In genomic region chr7:141193348-141193856, GRCm38 (mm10) we compare ENCODE assay signal across 9 mouse cellular contexts. TPM values are rescaled to one million over a fixed set of nuclear protein-coding genes. Genes with fewer than 3 reads are reported as not detected.
A peak's percentile ranks its signal among the peaks of the same experiment; 100 is the strongest.
DNase-seq lines count a peak whose midpoint lies in the region; ATAC-seq and TF ChIP-seq lines count a peak whose summit lies in the region.
"Had no signal": no experiment of that assay in that cellular context is flagged by ENCODE, and none has a peak within 500 bp of the region (broad histone marks: within the 10 kb centered on the region; RNA-seq: fewer than 3 reads in every experiment).

No protein-coding gene starts in this region.

- TF ChIP-seq EP300 in heart, adult 2 months (IDR thresholded peaks at IDR 0.05; ENCODE audit: insufficient read depth, low read depth, low read length) = no peak
- no peak for TF ChIP-seq EP300 in MEL (IDR thresholded peaks at IDR 0.05; ENCODE audit: low read depth in 1 of 2, low read length in 2 of 2)

- no peaks in the 10 kb centered on the region for H3K9me3 ChIP-seq in MEL (replicated peaks; ENCODE audit: insufficient read depth, low read length)
- no peaks in the 10 kb centered on the region for H3K9me3 ChIP-seq in erythroblast, embryonic 14.5 days (ENCODE audit: control insufficient read depth, low read length)
- no peaks in the 10 kb centered on the region for H3K9me3 ChIP-seq in hindbrain, embryonic 16.5 days (ENCODE audit: control insufficient read depth, low read length)
- H3K9me3 ChIP-seq in limb, embryonic 15.5 days = no peaks in the 10 kb centered on the region
- no peaks in the 10 kb centered on the region for H3K9me3 ChIP-seq in midbrain, embryonic 13.5 days

- no peak for TF ChIP-seq POLR2A in heart, adult 2 months (IDR thresholded peaks at IDR 0.05; ENCODE audit: insufficient read depth, low read depth, low read length)
- no peak for TF ChIP-seq POLR2A in MEL (IDR thresholded peaks at IDR 0.05; ENCODE audit: control insufficient read depth in 1 of 2, insufficient read depth in 1 of 2, low read depth in 1 of 2, low read length in 2 of 2, poor library complexity in 1 of 2)

- 2% methylated on average over 38 of the region's 43 CpGs for WGBS in heart, adult 2 months
- 0% methylated on average over 26 of the region's 43 CpGs for WGBS in hindbrain, embryonic 16.5 days
- WGBS in limb, embryonic 15.5 days = under 1% methylated on average over 43 of the region's 43 CpGs
- WGBS in midbrain, embryonic 13.5 days = 1% methylated on average over 42 of the region's 43 CpGs

- peaks cover 11% of the 10 kb centered on the region for H3K4me1 ChIP-seq in heart, adult 2 months (ENCODE audit: control insufficient read depth, insufficient read depth, low read length)
- peaks cover 6 to 29% of the 10 kb centered on the region in 2 experiments; a peak in 3 of 4 replicates for H3K4me1 ChIP-seq in MEL (ENCODE audit: control insufficient read depth in 1 of 2, insufficient read depth in 2 of 2, low read length in 2 of 2)
- peaks cover 86% of the 10 kb centered on the region for H3K4me1 ChIP-seq in erythroblast, embryonic 14.5 days (ENCODE audit: control insufficient read depth)
- H3K4me1 ChIP-seq in hindbrain, embryonic 16.5 days (ENCODE audit: control insufficient read depth, insufficient read depth, low read depth, low read length) = peaks cover 19% of the 10 kb centered on the region
- peaks cover 28% of the 10 kb centered on the region for H3K4me1 ChIP-seq in limb, embryonic 15.5 days
- H3K4me1 ChIP-seq in midbrain, embryonic 13.5 days (replicated peaks) = peaks cover 32% of the 10 kb centered on the region

- peak overlapping the region; percentile 99 for H3K4me2 ChIP-seq in hindbrain, embryonic 16.5 days (ENCODE audit: low read length)
- H3K4me2 ChIP-seq in limb, embryonic 15.5 days = peak overlapping the region; percentile 93
- H3K4me2 ChIP-seq in midbrain, embryonic 13.5 days (replicated peaks) = peak overlapping the region; percentile 98

- no peaks in the 10 kb centered on the region for H3K36me3 ChIP-seq in heart, adult 2 months (ENCODE audit: control insufficient read depth, insufficient read depth, low read length)
- peaks cover 2 to 18% of the 10 kb centered on the region in 2 experiments; a peak in 3 of 4 replicates for H3K36me3 ChIP-seq in MEL (ENCODE audit: control insufficient read depth in 1 of 2, insufficient read depth in 2 of 2, low read length in 2 of 2)
- peaks cover 64% of the 10 kb centered on the region for H3K36me3 ChIP-seq in erythroblast, embryonic 14.5 days (ENCODE audit: control insufficient read depth)
- H3K36me3 ChIP-seq in hindbrain, embryonic 16.5 days (ENCODE audit: control insufficient read depth, insufficient read depth, low read length) = peaks cover 26% of the 10 kb centered on the region
- H3K36me3 ChIP-seq in limb, embryonic 15.5 days = peaks cover 39% of the 10 kb centered on the region
- H3K36me3 ChIP-seq in midbrain, embryonic 13.5 days = peaks cover 38% of the 10 kb centered on the region

- TF ChIP-seq RAD21 in MEL (IDR thresholded peaks at IDR 0.05; ENCODE audit: low read depth, low read length) = no peak

- no peak for DNase-seq in heart, adult 2 months
- no peak for DNase-seq in heart, adult 9 months (ENCODE audit: low spot score in 2 of 2)
- DNase-seq in MEL (ENCODE audit: low read depth, low spot score) = peak; percentile 63
- DNase-seq in urinary bladder, adult 2 months (ENCODE audit: low spot score) = peak; percentile 83

- H3K4me3 ChIP-seq in heart, adult 2 months = peak overlapping the region; percentile 95
- peak overlapping the region; percentile 96 for H3K4me3 ChIP-seq in MEL (ENCODE audit: control insufficient read depth in 1 of 2, insufficient read depth in 1 of 2, low read depth in 2 of 2, low read length in 2 of 2)
- H3K4me3 ChIP-seq in erythroblast, embryonic 14.5 days (replicated peaks) = peak overlapping the region; percentile 78
- H3K4me3 ChIP-seq in hindbrain, embryonic 16.5 days (ENCODE audit: low read length) = peak overlapping the region; percentile 69
- H3K4me3 ChIP-seq in limb, embryonic 15.5 days = peak overlapping the region; percentile 78
- peak overlapping the region; percentile 77 for H3K4me3 ChIP-seq in midbrain, embryonic 13.5 days (replicated peaks)

- intact Hi-C loops in heart, adult 2 months (cut with DNase I) = loop anchor here (5.0 kb wide), 1 partner anchor 251 kb away; the partner anchor contains the start of gene Pgghg

- peak overlapping the region; percentile 94 for H3K9ac ChIP-seq in heart, adult 2 months (ENCODE audit: low read depth, low read length)
- peak overlapping the region; percentile 97 for H3K9ac ChIP-seq in MEL (ENCODE audit: control insufficient read depth, low read depth, low read length, poor library complexity, severe bottlenecking)
- H3K9ac ChIP-seq in hindbrain, embryonic 16.5 days (ENCODE audit: low read depth, low read length) = peak overlapping the region; percentile 98
- peak overlapping the region; percentile 89 for H3K9ac ChIP-seq in limb, embryonic 15.5 days
- H3K9ac ChIP-seq in midbrain, embryonic 13.5 days (replicated peaks) = peak overlapping the region; percentile 97

- TF ChIP-seq CTCF in heart, adult 2 months (IDR thresholded peaks at IDR 0.05) = no peak
- TF ChIP-seq CTCF in MEL (IDR thresholded peaks at IDR 0.05 in 2 of 3, conservative IDR thresholded peaks at IDR 0.05 in 1 of 3; ENCODE audit: control insufficient read depth in 1 of 3, insufficient read depth in 1 of 3, low read depth in 2 of 3, low read length in 3 of 3, poor library complexity in 1 of 3, severe bottlenecking in 1 of 3) = no peak

- H3K79me2 ChIP-seq in heart, adult 2 months (replicated peaks; ENCODE audit: control insufficient read depth, insufficient read depth, low read length) = peaks cover 1% of the 10 kb centered on the region; the same call in 1 of the 2 replicates
- peaks cover 12% of the 10 kb centered on the region for H3K79me2 ChIP-seq in MEL (ENCODE audit: control insufficient read depth, insufficient read depth, low read length, poor library complexity)

- ATAC-seq in hindbrain, embryonic 16.5 days = peak; percentile 59
- no peak; the same call in 1 of the 2 replicates for ATAC-seq in limb, embryonic 15.5 days (ENCODE audit: insufficient number of reproducible peaks, low FRiP score, low TSS enrichment, low read depth)
- peak; percentile 67 for ATAC-seq in midbrain, embryonic 13.5 days

- H3K27me3 ChIP-seq in heart, adult 2 months (ENCODE audit: control insufficient read depth, insufficient read depth, low read length) = no peaks in the 10 kb centered on the region
- H3K27me3 ChIP-seq in MEL (ENCODE audit: control insufficient read depth in 1 of 2, insufficient read depth in 2 of 2, low read length in 2 of 2) = no peaks in the 10 kb centered on the region
- no peaks in the 10 kb centered on the region for H3K27me3 ChIP-seq in erythroblast, embryonic 14.5 days (ENCODE audit: control insufficient read depth)
- H3K27me3 ChIP-seq in hindbrain, embryonic 16.5 days (replicated peaks; ENCODE audit: control insufficient read depth, insufficient read depth, low read length) = no peaks in the 10 kb centered on the region
- no peaks in the 10 kb centered on the region for H3K27me3 ChIP-seq in limb, embryonic 15.5 days
- no peaks in the 10 kb centered on the region for H3K27me3 ChIP-seq in midbrain, embryonic 13.5 days

- peak overlapping the region; percentile 92 for H3K27ac ChIP-seq in heart, adult 2 months
- H3K27ac ChIP-seq in MEL (ENCODE audit: control insufficient read depth, low read depth, low read length) = peak overlapping the region; percentile 37
- H3K27ac ChIP-seq in hindbrain, embryonic 16.5 days (ENCODE audit: low read depth, low read length) = peak overlapping the region; percentile 87
- H3K27ac ChIP-seq in limb, embryonic 15.5 days = peak overlapping the region; percentile 91
- peak overlapping the region; percentile 83 for H3K27ac ChIP-seq in midbrain, embryonic 13.5 days

RNA-seq across cellular contexts. Expression of gene Hras, which starts 0.4 kb away (rescaled TPM):
- total RNA-seq in heart, adult 2 months (2021) = 100 to 1,000 TPM in 1 of 2 experiments, 10 to 100 TPM in 1; 90.8 to 105 TPM
- polyA plus RNA-seq in heart, adult 2 months (2012; rRNA removed) = 63.7 and 79.9 TPM in 2 replicates
- 137 and 183 TPM in 2 replicates for total RNA-seq in MEL (2012; rRNA removed)
- 100 to 1,000 TPM in 1 of 2 experiments, not detected in 1; 149 TPM for polyA plus RNA-seq in MEL (2012; ENCODE audit: insufficient read depth in 1 of 2, insufficient read length in 2 of 2, low read depth in 1 of 2, low replicate concordance in 2 of 2, missing spikeins in 1 of 2)
- 34.0 and 43.9 TPM in 2 replicates for polyA plus RNA-seq in erythroblast, embryonic 14.5 days (2012)
- polyA plus RNA-seq in hindbrain, embryonic 16.5 days (2015; fragmentation: Nextera tagmentation; extraction: Ambion mirVana) = 93.2 and 132 TPM in 2 replicates
- polyA plus RNA-seq in limb, embryonic 15.5 days (2015; fragmentation: Nextera tagmentation; extraction: Ambion mirVana) = 164 and 165 TPM in 2 replicates
- 86.4 and 114 TPM in 2 replicates for polyA plus RNA-seq in midbrain, embryonic 13.5 days (2015; fragmentation: Nextera tagmentation; extraction: Ambion mirVana)
- 114 and 129 TPM in 2 replicates for polyA plus RNA-seq in urinary bladder, adult 2 months (2012; rRNA removed)

RNA-seq across cellular contexts. Expression of gene Lrrc56, which starts 0.6 kb away (rescaled TPM):
- 1 to 10 TPM; 2.3 to 3.1 TPM for total RNA-seq in heart, adult 2 months (2021)
- polyA plus RNA-seq in heart, adult 2 months (2012; rRNA removed) = 4.6 and 4.9 TPM in 2 replicates
- total RNA-seq in MEL (2012; rRNA removed) = 1.0 and 1.6 TPM in 2 replicates
- 1 to 10 TPM in 1 of 2 experiments, not detected in 1; 5.5 TPM for polyA plus RNA-seq in MEL (2012; ENCODE audit: insufficient read depth in 1 of 2, insufficient read length in 2 of 2, low read depth in 1 of 2, low replicate concordance in 2 of 2, missing spikeins in 1 of 2)
- polyA plus RNA-seq in erythroblast, embryonic 14.5 days (2012) = 19.2 and 22.6 TPM in 2 replicates
- polyA plus RNA-seq in hindbrain, embryonic 16.5 days (2015; fragmentation: Nextera tagmentation; extraction: Ambion mirVana) = 10.1 and 10.4 TPM in 2 replicates
- 8.0 and 9.0 TPM in 2 replicates for polyA plus RNA-seq in limb, embryonic 15.5 days (2015; fragmentation: Nextera tagmentation; extraction: Ambion mirVana)
- polyA plus RNA-seq in midbrain, embryonic 13.5 days (2015; fragmentation: Nextera tagmentation; extraction: Ambion mirVana) = 13.9 and 15.6 TPM in 2 replicates
- 5.2 and 5.8 TPM in 2 replicates for polyA plus RNA-seq in urinary bladder, adult 2 months (2012; rRNA removed)

RNA-seq across cellular contexts. Expression of gene Lmntd2, which starts 20.5 kb away (rescaled TPM):
- not detected for total RNA-seq in heart, adult 2 months (2021)
- polyA plus RNA-seq in heart, adult 2 months (2012; rRNA removed) = 0.18 and 0.20 TPM in 2 replicates
- not detected in 2 replicates for total RNA-seq in MEL (2012; rRNA removed)
- polyA plus RNA-seq in MEL (2012; ENCODE audit: insufficient read depth in 1 of 2, insufficient read length in 2 of 2, low read depth in 1 of 2, low replicate concordance in 2 of 2, missing spikeins in 1 of 2) = under 1 TPM in 1 of 2 experiments, not detected in 1; 0.43 TPM
- polyA plus RNA-seq in erythroblast, embryonic 14.5 days (2012) = 0.28 and 0.51 TPM in 2 replicates
- 0.35 and 0.89 TPM in 2 replicates for polyA plus RNA-seq in hindbrain, embryonic 16.5 days (2015; fragmentation: Nextera tagmentation; extraction: Ambion mirVana)
- 1.7 and 2.2 TPM in 2 replicates for polyA plus RNA-seq in limb, embryonic 15.5 days (2015; fragmentation: Nextera tagmentation; extraction: Ambion mirVana)
- 1.8 and 2.1 TPM in 2 replicates for polyA plus RNA-seq in midbrain, embryonic 13.5 days (2015; fragmentation: Nextera tagmentation; extraction: Ambion mirVana)
- 8.4 and 11.6 TPM in 2 replicates for polyA plus RNA-seq in urinary bladder, adult 2 months (2012; rRNA removed)
- total RNA-seq: layer of hippocampus, postnatal 14 days had no signal

RNA-seq across cellular contexts. Expression of gene Rnh1, which starts 20.7 kb away (rescaled TPM):
- 10 to 100 TPM; 62.9 to 73.9 TPM for total RNA-seq in heart, adult 2 months (2021)
- polyA plus RNA-seq in heart, adult 2 months (2012; rRNA removed) = 73.2 and 96.7 TPM in 2 replicates
- total RNA-seq in MEL (2012; rRNA removed) = 69.6 and 71.4 TPM in 2 replicates
- 10 to 100 TPM in 1 of 2 experiments, not detected in 1; 94.5 TPM for polyA plus RNA-seq in MEL (2012; ENCODE audit: insufficient read depth in 1 of 2, insufficient read length in 2 of 2, low read depth in 1 of 2, low replicate concordance in 2 of 2, missing spikeins in 1 of 2)
- 0.48 and 1.5 TPM in 2 replicates for polyA plus RNA-seq in erythroblast, embryonic 14.5 days (2012)
- 53.6 and 54.1 TPM in 2 replicates for polyA plus RNA-seq in hindbrain, embryonic 16.5 days (2015; fragmentation: Nextera tagmentation; extraction: Ambion mirVana)
- polyA plus RNA-seq in limb, embryonic 15.5 days (2015; fragmentation: Nextera tagmentation; extraction: Ambion mirVana) = 279 and 294 TPM in 2 replicates
- polyA plus RNA-seq in midbrain, embryonic 13.5 days (2015; fragmentation: Nextera tagmentation; extraction: Ambion mirVana) = 40.5 and 45.3 TPM in 2 replicates
- 126 and 135 TPM in 2 replicates for polyA plus RNA-seq in urinary bladder, adult 2 months (2012; rRNA removed)

RNA-seq across cellular contexts. Expression of gene Rassf7, which starts 22.3 kb away (rescaled TPM):
- total RNA-seq in heart, adult 2 months (2021) = under 1 TPM; 0.25 to 0.42 TPM
- polyA plus RNA-seq in heart, adult 2 months (2012; rRNA removed) = 2.2 and 3.3 TPM in 2 replicates
- 7.0 and 7.6 TPM in 2 replicates for total RNA-seq in MEL (2012; rRNA removed)
- polyA plus RNA-seq in MEL (2012; ENCODE audit: insufficient read depth in 1 of 2, insufficient read length in 2 of 2, low read depth in 1 of 2, low replicate concordance in 2 of 2, missing spikeins in 1 of 2) = 1 to 10 TPM in 1 of 2 experiments, not detected in 1; 9.5 TPM
- polyA plus RNA-seq in erythroblast, embryonic 14.5 days (2012) = 7.3 and 10.7 TPM in 2 replicates
- polyA plus RNA-seq in hindbrain, embryonic 16.5 days (2015; fragmentation: Nextera tagmentation; extraction: Ambion mirVana) = 22.8 and 25.9 TPM in 2 replicates
- 56.1 and 58.6 TPM in 2 replicates for polyA plus RNA-seq in limb, embryonic 15.5 days (2015; fragmentation: Nextera tagmentation; extraction: Ambion mirVana)
- 30.9 and 34.2 TPM in 2 replicates for polyA plus RNA-seq in midbrain, embryonic 13.5 days (2015; fragmentation: Nextera tagmentation; extraction: Ambion mirVana)
- polyA plus RNA-seq in urinary bladder, adult 2 months (2012; rRNA removed) = 97.6 and 157 TPM in 2 replicates

Comparison
In these comparisons a context has a peak if more than half of its experiments do, and no peak if none do; other contexts are left out.
1. DNase-seq: peak in MEL (single experiment) and urinary bladder, adult 2 months (single experiment); none in heart, adult 2 months (0 of 2) and heart, adult 9 months (0 of 2).
2. H3K27ac ChIP-seq: peak in every context shown above with its lines; median percentile 92 in heart, adult 2 months; 91 in limb, embryonic 15.5 days; 87 in hindbrain, embryonic 16.5 days; 83 in midbrain, embryonic 13.5 days; 37 in MEL.
3. Peak in every context shown above with its lines, with median percentiles within 50 percentile points of each other: H3K4me3 ChIP-seq, H3K9ac ChIP-seq and H3K4me2 ChIP-seq.